Mouse (Mus musculus) E14TG2a.4 (cell line): ENCODE results near the gene Kmt2b.

Source experiments
- CTCF ChIP-seq: conservative IDR thresholded peaks from 2 replicates; pipeline ENCODE4 v1.5.1; 2014; ENCODE audit warnings: low read length
- NANOG ChIP-seq: IDR thresholded peaks from 2 replicates; pipeline ENCODE4 v1.6.1; 2014; ENCODE audit warnings: borderline replicate concordance, low read length, mixed read lengths
- POU5F1 ChIP-seq: IDR thresholded peaks from 2 replicates; pipeline ENCODE4 v1.6.1; 2014; ENCODE audit warnings: low read length, borderline replicate concordance

DNA sequence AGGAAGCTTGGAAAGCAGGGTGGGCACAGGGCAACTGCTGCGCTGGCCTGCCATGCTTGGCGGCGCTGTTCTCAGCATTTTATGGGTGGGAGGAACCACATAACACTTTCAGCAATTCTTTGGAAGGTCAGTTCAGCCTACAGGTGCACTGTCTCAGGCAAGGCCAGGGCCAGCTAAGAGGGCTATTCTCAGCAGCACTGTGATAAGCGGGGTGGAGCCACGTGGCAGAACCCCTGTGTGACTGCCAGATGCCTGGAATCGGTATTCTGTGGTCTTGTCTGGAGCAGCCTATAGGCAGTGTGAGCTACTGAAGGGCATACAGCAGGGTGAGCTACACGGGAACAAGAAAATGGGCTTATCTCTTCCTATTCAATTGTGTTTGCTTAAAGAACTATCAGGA, 21.5 kb upstream of the Kmt2b start:
- TF ChIP-seq CTCF = peak; percentile 10; the same call in 1 of the 2 replicates
- no peak for TF ChIP-seq NANOG
- no peak for TF ChIP-seq POU5F1
